Mouse (Mus musculus): Measurements from ENCODE around the gene Gm12830. TPM values are rescaled to one million over a fixed set of nuclear protein-coding genes. Genes with fewer than 3 reads are reported as not detected.

Gm12830 gene
- total RNA-seq (2023), result not detected in 2 replicates

DNA sequence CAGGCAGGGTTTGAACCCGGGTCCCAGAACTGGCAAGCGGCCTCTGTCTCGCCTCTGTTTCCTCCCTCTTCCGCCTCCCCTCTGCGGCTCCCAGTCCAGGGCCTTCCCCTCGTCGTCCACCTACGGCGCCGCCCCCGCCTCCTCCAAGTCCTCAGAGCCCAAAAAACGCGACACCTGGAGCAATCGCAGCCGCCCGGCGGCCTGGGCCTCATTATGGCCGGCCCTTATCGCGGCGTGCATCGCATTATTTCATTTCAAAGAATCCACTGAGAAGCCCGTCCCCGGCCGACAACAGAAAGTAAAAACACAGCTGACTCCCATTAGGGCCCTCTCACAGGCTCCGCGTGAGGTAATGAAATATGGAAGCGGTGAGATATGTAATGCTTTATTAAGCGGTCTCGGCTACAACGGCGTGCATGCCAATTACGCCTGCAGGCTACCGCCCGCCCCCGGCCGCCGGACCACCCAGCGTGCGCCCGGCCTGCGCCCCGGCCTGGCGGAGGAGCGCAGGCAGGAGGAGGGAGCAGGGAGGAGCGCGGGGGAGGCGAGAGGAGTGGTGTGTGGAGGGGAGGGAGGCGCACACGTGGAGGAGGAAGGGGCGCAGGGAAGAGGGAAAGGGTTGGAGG is at the start of gene Gm12830:
TSS of gene Gm12830 (plus strand) at position 156 of the 626 bp plus-strand sequence.

Other genes with a start within 250 kb of the Gm12830 start
- 0.29 and 0.57 TPM in 2 replicates for gene Foxd2, start 87.2 kb downstream of the Gm12830 start, total RNA-seq (2023)
- gene Foxe3, start 104.3 kb downstream of the Gm12830 start, total RNA-seq (2023), result not detected in 2 replicates
- 51.8 and 54.8 TPM in 2 replicates for gene Cmpk1, start 165.5 kb downstream of the Gm12830 start, total RNA-seq (2023)
- 24.6 and 31.6 TPM in 2 replicates for gene Stil, start 178.4 kb downstream of the Gm12830 start, total RNA-seq (2023)
- 1.2 and 1.5 TPM in 2 replicates for gene Tal1, start 234.7 kb downstream of the Gm12830 start, total RNA-seq (2023)